Mouse (Mus musculus): ENCODE data around the gene Tnr.

Gene Tnr

DNA sequence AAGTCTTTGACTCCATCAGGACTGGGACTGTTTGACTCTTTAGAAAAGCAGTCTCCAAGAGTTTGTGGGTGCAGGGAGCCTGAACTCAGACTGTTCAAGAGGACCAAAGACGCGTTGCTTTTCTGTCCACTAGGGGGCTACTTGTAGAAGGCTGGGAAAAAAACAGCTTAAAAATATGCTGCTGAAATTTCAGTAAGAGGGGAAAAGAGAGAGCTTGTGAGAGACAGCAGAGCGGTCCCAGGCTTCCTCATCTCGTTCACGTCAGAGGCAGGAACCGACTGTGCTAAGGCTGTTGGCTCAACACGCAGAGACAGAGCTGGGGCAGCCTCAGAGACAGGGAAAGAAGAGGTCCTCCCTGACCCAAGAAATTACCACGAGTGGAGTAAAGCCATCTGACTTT lies at the start of gene Tnr:
TSS of gene Tnr (plus strand) at position 192 of the 400 bp plus-strand sequence.
- no peak for DNase-seq (ENCODE audit: extremely low read depth, low read depth)

DNA sequence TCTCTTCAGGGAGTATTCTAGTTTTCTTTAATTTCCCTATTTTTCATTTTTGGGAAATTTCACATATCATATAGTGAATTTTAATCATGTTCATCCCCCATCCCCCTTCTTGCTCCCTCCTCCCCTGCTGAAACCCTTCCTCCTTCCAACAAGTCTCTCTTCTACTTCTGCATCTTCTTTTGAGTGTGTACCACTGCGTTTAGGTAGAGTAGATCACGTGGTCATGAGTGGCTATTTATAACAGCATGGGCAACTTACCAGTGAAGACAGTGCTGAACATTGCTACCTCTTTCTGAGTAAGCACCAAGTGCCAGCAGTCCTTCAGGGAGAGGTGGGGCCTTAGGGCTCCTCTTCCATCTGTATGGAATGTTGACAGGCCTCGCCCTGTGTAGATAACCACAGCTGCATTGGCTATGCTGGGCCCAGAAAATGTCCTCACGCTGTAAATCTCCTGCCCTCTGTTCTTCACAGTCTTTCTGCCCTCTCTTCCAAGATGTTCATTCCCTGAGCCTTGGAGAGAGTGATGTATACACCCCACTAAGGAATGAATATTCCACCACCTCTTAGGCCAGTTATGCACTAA lies 33.6 kb upstream of the Tnr start:
- no peak for DNase-seq (ENCODE audit: extremely low read depth, low read depth)

DNA sequence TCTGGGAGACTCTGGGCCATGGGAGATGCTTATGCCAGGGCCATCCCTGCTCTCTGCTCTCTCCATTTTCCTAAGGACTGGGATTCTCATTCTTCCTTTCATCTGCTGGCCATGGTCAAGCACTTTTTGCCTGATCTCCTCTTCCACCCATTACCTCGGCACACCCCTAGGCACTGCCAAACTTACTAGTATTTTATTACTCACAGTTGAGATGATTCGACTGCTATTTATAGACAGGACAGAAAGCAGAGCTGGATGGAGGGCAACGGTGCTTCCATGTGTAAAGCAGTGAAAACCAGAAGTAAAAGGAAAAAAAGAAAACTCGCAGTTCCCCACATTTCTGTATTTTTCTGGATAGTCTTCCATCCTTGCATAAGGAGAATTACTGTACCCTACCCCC lies 31.0 kb upstream of the Tnr start:
- DNase-seq (ENCODE audit: extremely low read depth, low read depth): no peak

DNA sequence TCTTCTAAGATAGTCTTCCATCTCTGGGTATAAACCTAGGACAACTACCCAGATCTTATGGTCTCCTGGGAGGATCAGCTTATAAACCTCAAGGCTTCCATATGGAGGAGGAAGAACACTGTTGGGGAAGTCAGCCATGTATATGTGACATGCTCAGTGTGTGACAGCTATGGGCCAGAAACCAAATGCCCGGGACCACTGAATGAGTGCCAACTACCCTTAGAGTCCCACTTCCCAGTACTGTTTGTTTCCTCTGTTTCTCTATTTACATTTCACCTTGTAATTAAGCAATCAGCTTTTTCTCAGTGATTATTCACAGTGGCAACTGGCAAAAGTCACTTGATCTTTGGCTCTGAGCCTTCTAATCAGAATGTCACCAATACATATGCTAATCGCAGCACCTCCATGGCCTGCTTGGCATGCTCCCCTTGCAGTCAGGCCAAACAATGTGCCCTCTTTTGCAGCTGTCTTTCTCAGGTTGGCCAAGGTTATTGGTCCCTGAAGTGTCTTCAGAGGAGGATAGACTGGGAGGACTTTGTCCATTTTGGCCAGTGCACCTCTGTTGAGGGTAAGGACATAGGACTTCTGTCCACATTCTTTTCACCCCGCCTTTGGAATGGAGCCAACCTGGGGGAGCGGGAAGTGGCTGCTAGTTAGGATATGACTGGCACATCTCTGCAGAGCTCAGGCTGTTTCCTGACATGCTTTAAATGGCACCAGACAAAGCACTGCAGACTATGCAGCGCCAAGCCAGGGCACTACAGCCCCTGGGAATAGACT lies 29.7 kb upstream of the Tnr start:
- DNase-seq (ENCODE audit: extremely low read depth, low read depth): no peak

DNA sequence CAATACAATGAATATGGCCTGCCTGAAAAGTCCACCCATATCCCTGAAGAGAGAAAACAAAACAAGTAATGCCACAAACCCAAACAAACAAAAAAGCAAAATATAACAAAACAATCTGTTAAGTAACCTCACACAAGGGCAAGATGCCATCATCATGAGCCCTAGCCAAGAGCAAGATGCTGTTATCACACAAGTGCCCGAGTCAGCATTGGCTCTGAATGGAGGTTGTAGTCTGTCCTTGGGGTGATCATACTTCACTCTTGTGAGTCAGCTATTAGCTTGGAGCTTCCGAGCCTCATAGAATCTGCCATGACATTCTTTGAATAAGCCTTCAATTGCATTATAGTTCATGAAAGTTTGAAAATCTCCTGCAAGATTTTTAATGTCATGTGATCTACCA lies 25.3 kb upstream of the Tnr start:
- DNase-seq (ENCODE audit: extremely low read depth, low read depth): no peak

DNA sequence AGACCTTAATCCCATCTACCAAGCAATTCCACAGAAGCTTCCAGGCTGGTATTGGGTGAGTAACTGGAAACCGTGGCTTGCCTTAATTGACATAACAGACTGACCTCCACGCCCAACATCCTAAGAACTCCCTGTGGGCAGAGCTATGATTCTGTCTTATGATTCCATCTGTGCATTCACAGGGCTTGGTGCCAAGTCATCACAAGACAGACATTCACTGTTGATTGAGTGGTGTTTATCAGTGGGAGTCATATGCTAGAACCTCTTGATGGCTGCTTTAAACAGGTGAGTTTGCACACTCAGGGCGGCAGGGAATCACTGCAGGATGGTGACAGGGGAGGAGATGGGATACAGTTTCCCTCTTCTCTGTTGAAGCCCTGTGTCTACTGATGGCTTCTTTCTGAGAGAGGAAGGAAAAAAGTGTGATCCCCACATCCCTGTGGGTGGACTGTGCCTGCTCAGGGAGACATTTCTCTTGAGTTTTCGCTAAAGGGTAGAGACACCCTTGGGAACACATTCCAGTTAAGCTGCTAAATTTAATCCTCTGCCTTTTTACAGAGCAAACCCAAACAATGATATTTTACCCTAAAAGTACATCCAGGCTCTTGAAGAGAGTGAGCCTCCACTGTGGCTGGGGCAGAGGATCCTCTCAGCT lies 23.6 kb upstream of the Tnr start:
- DNase-seq (ENCODE audit: extremely low read depth, low read depth): no peak

DNA sequence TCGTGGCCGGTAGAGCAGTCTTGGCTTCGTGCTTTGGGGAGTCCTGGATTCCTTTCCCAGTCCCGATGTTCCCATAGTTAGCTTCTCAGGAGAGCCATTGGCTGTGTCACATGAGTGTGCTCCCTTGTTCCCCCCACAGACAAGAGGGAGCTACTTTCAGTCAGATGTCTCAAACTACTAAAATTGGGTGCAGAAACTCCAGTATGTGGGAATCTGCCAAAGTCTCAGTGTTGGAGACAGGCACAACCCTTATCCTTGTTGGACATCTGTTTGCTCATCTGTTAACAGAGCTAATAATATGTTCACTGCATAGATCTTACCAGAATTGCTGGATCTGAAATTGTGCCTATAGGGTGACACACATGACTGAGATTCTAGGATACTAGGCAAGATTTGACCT lies 21.7 kb upstream of the Tnr start:
- no peak for DNase-seq (ENCODE audit: extremely low read depth, low read depth)

DNA sequence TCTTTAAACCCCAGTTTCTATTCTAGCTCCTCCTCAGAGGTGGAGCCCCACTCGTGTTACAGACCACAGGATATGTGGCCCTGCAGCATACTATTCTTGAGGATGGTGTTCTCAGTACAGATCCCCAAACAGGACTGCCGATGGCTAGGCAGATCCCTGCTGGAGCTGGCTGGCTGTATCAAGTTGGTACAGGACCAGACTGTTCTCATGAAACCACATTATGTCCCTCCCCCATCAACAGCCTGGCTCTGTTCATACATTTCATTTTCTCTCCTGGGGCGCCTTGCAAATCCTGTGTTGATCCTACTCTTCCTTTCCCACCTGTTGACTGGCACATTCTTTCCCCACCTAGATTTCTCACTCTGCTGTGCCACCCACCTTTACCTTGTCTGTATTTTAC lies 12.9 kb upstream of the Tnr start:
- no peak for DNase-seq (ENCODE audit: extremely low read depth, low read depth)

DNA sequence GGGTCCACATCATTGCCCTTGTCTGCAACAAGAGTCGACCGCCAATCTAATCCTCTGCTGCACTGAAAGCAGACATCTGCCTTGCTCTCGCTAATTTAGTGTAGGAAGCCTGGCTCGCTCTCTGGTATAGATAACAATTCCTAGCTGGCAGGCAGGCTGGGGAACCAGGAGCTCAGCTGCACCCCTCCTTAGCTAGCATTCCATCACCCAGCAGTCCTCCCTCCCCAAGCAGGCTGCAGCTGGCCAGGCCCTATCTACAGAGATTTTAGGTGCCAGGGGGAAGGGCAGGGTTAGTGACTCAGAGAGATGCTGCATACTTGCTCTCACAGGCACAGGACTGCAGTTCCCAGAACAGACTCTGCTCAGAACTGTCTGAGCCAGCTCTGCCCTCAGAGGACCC lies 5.9 kb upstream of the Tnr start:
- no peak for DNase-seq (ENCODE audit: extremely low read depth, low read depth)

DNA sequence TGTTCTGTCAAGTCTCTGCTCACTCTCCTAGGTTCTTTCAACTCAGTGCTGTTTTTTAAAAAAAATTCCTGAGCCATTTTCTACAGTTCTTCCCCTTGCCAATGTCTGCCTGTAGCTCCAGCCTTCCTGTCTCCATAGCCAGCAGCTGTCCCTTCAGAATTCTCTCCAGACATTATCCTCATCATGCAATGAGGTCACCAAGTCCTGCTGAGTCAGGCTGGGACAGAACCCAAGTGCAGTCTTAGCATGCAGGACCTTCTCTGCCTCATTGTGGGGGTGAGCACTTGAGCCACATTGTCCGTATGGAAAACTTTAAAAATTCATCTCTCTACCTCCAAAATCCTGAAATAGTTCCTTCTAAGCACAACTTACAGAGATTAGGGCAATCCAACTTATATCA lies 4.4 kb upstream of the Tnr start:
- DNase-seq (ENCODE audit: extremely low read depth, low read depth): no peak

DNA sequence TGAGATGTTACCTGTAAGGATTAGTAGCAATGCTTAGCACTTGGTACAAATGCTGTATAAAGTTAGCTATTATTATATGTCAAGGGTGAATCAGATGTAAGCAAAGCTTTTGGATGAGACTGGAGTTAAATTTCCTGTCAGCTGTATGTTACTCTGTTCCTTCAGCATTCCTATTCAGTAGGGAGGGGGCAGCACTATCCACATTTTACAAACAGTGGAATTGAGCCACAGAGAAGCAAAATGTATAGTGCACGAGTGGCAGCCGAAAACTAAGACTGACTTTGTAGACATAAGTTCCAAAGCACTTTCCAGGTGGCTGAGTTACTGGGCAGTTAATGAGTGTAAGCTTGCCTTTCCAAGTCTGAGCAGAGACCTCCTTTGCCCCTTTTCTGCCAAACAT lies 500 bp upstream of the Tnr start:
- DNase-seq (ENCODE audit: extremely low read depth, low read depth): no peak

DNA sequence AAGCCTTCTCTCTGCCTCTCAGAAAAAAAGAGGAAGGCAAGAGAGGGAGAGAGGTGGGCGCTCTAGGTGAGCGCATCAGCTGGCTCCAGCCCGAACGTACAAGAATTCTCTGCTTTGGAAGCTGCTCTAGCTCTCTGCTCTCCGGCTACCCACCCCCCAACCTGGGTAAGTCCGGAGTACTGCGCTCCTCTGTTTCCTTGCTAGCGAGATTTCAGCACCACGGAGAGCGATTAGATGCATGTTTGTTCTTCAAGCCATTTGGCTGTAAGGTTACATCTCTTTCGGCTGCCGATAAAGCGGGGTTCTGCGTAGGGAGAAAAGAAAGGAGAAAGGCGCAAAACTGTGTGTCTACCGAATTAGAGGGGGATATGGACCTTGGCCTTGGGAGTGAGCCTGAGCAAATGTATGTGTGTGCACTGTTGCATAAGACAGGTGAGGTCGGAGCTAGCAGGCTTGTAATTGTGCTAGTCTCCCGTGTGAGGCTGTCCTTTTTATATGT lies 531 bp downstream of the Tnr start:
- DNase-seq (ENCODE audit: extremely low read depth, low read depth): no peak

DNA sequence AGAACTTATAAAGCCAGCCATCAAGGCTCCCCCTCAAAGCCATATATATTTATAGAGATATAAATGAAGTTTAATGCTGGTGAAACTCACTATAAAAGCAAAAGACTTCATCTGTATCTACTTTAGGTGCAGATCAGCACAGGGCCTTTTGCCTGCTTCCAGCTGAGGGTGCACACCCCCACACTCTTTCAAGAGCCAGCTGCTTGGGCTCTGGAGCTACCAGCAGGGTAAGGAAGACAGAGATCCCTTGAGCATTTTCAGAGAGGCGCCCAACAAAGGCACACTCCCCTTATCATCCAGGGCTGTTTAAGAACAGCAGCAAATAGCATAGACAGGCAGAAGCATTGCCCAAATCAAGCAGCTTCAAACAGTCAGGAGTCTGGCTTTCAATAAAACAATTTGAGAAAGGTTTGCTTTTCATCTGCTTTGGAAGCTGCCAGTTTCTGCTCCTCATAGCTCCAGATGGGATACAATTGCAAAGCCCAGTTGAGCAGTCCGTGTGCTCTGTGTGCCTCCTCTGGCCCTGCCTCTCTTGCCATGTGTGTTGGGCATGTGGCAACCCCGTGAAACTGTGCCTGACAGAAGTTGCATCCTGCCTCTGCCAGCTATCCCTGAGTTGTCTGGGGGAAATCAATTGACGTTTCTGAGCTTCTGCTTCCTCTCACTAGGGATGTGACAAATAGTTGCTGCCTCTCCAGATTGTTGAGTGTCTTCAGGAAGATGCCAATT lies 9.4 kb downstream of the Tnr start:
- no peak for DNase-seq (ENCODE audit: extremely low read depth, low read depth)

DNA sequence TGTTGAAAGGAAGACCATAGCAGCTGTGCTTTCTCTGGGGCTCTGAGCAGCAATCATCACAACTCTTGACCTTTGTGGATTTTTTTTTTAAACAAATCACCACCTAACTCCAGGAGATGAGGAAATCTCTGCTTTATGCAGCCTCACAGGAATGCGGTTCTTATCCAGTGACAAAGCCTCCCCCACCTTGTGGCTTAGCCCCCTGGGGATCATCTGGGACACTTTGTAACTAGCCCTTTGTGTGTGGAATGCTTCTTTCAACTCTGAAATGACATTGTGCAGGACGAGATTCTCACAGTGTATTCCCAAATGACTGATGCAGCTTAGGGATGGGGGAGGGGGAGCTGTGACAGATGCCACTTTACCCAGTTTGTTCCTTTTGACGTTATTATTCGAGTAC lies 12.0 kb downstream of the Tnr start:
- DNase-seq (ENCODE audit: extremely low read depth, low read depth): no peak

DNA sequence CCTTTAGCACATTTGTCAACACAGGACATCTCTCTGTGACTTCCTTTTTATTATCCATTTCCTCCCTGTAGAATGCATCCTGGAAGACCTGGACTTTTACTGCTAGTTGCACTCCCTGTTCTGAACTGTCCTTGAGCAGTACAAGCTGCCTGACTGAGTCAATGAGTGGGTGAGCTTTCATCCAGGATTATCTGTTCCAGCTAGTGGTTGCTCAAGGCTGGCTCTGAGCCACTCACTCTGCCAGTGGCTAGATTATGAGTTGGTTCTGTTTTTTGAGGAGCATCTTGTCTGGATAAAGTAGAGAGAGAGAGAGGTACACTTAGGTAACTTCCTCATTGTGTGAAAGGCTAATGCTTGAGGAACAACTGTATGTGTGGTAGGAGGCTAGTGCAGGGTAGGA lies 14.0 kb downstream of the Tnr start:
- no peak for DNase-seq (ENCODE audit: extremely low read depth, low read depth)

DNA sequence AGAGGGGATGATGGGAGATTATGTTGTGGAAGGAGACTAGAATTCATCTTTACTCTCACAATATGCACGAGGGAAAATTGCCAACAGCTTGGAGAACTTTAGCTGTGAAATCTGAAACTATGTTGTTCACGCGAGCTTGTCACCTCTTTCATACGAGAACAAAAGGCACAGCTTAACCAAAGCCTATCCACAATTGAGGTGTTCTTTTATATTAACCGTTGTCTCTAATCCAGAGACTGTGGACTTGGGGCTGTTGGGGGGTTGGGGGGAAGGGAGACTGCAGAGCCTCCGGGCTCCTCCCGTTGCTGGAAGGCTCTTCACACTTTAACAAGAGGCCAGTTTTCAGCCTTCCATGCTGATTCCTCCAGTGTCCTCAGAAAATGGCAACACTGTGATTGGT lies 14.5 kb downstream of the Tnr start:
- no peak for DNase-seq (ENCODE audit: extremely low read depth, low read depth)

DNA sequence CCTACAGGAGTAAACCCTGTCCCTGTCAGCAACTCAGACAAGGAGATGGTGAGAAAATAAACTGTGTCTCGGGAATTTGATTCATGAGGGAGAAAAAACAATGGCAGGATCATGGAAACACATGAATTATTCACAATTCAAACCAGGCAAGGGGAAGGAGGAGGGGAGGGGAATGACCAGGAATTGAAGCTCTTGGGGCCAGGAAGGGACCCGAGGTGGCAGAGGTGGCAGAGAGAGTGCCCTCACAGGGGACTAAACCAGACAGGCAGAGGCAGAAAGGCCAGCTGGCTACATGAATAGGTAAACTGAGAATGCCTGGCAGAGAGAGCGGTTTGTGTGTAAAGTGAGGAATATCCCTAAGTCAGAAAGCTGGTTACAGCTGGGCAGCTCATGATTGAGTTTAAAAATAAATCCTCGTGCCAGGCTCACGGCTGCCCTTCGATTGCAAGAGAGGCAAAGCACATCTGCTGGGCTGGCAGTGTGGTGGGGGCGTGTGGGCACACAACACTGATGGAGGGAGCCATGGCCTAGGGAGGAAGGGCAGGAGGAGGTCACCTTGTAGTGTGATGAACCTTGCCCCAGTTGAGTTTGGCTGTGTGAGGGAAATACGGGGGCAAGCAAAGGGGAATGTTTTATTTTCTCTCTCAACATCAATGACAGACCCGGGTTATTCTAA lies 22.0 kb downstream of the Tnr start:
- no peak for DNase-seq (ENCODE audit: extremely low read depth, low read depth)

DNA sequence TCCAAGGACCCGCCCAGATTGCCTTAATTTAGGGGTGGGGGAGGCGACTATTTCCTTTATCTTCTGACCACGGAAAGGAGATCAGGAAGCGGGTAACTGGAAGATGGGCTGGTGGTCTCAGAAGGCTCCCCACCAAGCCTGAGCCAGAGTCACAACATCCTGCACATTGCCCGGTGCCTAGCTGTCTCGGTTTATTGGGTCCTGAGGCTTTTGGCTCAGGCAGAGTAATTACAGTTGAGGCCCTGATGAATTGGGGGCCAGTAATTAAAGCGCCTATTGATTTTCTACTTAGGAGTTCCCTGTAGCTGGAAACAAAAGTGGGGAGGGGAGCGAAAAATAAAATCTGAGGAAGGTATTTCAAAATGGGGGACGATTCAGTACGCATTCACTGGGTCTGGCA lies 27.5 kb downstream of the Tnr start:
- DNase-seq (ENCODE audit: extremely low read depth, low read depth): no peak

DNA sequence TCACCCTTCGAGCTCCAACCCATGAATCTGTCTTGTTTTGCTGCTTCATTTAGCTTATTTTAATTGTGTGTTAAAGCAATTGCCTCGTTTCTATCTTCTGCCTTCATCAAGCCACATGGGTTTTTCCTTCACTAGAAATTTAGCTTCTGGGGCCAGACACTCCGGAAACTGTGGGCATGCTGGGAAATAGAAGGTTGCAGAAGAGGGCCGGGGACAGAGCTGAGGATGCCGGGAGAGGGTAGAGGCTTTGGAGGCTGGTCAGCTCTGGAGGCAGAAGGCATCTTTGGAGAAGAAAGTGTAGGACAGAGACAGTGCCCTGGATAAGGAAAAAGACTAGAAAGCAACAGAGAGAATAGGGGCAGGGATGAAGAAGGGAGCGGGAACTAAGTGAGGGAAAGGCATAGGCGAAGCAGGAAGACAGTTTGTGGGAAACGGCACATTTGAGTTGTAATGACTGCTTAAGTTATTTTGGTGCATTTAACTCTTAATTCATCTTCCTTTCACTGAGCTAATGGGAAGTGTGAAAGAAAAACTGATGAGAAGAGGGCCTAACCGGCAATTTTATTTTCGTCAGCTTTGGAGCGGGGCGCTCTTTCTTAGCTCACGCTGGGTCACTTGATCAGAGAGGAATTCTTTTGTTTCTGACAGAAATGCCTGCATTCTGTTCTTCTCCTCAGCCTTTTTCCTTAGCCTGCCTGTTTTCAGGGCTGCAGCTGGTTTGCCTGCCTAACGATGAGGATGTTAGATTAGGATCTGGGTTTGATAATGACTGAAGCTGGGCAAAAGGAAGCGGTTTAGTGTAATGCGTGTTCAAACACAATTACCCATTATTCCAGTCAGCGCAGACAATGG lies 28.2 kb downstream of the Tnr start:
- DNase-seq (ENCODE audit: extremely low read depth, low read depth): no peak

DNA sequence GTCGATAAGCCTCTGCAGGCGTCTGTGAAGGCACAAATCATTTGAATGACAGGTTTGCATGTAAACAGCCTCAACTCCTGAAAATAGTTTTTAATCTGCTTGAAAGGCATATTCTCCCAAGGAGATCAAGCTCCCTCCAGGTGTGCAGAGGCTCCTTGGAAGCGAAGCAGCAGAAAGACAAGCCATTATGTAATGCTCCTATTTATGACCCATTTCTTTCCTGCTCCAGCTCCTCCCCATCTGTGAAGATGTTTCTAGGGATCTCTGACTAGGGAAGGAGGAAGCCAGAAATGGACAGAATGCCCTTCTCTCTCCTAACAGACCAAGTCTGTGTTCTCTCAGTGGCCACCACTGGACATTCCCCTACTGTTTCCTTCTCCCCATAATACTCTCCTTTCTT lies 38.0 kb downstream of the Tnr start:
- DNase-seq (ENCODE audit: extremely low read depth, low read depth): no peak

DNA sequence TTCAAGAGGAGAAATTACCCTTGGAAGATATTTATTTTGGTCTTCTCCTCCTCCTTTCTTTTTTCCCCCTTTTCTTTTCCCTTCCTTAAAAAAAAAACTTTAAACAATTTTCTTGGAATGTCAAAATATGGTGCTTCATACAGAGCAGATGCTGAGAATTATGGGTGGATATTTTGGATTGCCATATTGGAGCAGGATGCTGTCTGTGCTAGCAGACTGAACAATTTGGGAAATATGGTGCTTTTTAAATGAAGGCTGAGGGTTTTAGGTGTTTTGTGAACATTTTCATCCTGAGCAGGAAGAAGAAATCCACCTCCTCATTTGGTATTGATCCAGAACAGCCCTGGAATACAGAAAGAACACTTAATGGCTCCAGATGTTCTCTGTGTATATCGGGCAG lies 41.6 kb downstream of the Tnr start:
- no peak for DNase-seq (ENCODE audit: extremely low read depth, low read depth)

All from MEL-GATA-1-ER (cell line).